Mouse (Mus musculus): ENCODE data around the gene Fbn1.

The Fbn1 gene

GRCm38 (mm10) chr2:125498216-125498615 is 9.6 kb downstream of the Fbn1 start:
- no peak for DNase-seq

- no peak for DNase-seq
Measured at GRCm38 (mm10) chr2:125496696-125497095, 11.1 kb downstream of the Fbn1 start.

GRCm38 (mm10) chr2:125494831-125495812 is 12.7 kb downstream of the Fbn1 start:
- DNase-seq: no peak

GRCm38 (mm10) chr2:125494291-125494690 is 13.5 kb downstream of the Fbn1 start:
- no peak for DNase-seq

GRCm38 (mm10) chr2:125492050-125492900 is 15.5 kb downstream of the Fbn1 start:
- no peak for DNase-seq

GRCm38 (mm10) chr2:125489979-125490378 is 17.8 kb downstream of the Fbn1 start:
- no peak for DNase-seq

GRCm38 (mm10) chr2:125484910-125485309 is 22.9 kb downstream of the Fbn1 start:
- DNase-seq: no peak

GRCm38 (mm10) chr2:125484164-125484563 is 23.6 kb downstream of the Fbn1 start:
- DNase-seq: no peak

- DNase-seq: no peak
Measured at GRCm38 (mm10) chr2:125481531-125482317, 26.1 kb downstream of the Fbn1 start.

GRCm38 (mm10) chr2:125481116-125481515 is 26.7 kb downstream of the Fbn1 start:
- DNase-seq: peak; percentile 85

GRCm38 (mm10) chr2:125480057-125480456 is 27.7 kb downstream of the Fbn1 start:
- no peak for DNase-seq

- no peak for DNase-seq
Measured at GRCm38 (mm10) chr2:125478705-125479104, 29.1 kb downstream of the Fbn1 start.

- DNase-seq: no peak
Measured at GRCm38 (mm10) chr2:125477367-125477766, 30.4 kb downstream of the Fbn1 start.

- DNase-seq: no peak
Measured at GRCm38 (mm10) chr2:125476231-125476630, 31.6 kb downstream of the Fbn1 start.

GRCm38 (mm10) chr2:125474690-125475089 is 33.1 kb downstream of the Fbn1 start:
- DNase-seq: no peak

- DNase-seq: no peak
Measured at GRCm38 (mm10) chr2:125473228-125473627, 34.6 kb downstream of the Fbn1 start.

GRCm38 (mm10) chr2:125471721-125472120 is 36.1 kb downstream of the Fbn1 start:
- DNase-seq: no peak

- DNase-seq: peak; percentile 32
Measured at GRCm38 (mm10) chr2:125470553-125471295, 37.1 kb downstream of the Fbn1 start.

- no peak for DNase-seq
Measured at GRCm38 (mm10) chr2:125464036-125464435, 43.8 kb downstream of the Fbn1 start.

GRCm38 (mm10) chr2:125459087-125459486 is 48.7 kb downstream of the Fbn1 start:
- no peak for DNase-seq

GRCm38 (mm10) chr2:125456059-125456789 is 51.6 kb downstream of the Fbn1 start:
- no peak for DNase-seq
